Comparison of ENCODE assay signal across 9 mouse cellular contexts in genomic region chr15:98728366-98728765, GRCm38 (mm10). TPM values are rescaled to one million over a fixed set of nuclear protein-coding genes. Genes with fewer than 3 reads are reported as not detected.
DNase-seq lines count a peak whose midpoint lies in the region; ATAC-seq lines count a peak whose summit lies in the region.
"Had no signal": no experiment of that assay in that cellular context is flagged by ENCODE, and none has a peak within 500 bp of the region (broad histone marks: within the 10 kb centered on the region; RNA-seq: fewer than 3 reads in every experiment).

No protein-coding gene starts in this region.

- no peak overlapping the region for H3K27ac ChIP-seq in heart, embryonic 11.5 days (ENCODE audit: low read depth, low read length)
- 0 out of 2 replicates have a peak overlapping the region, but pooled peaks have one; percentile 76 for H3K27ac ChIP-seq in embryonic facial prominence, embryonic 10.5 days (replicated peaks)
- H3K27ac ChIP-seq in midbrain, embryonic 10.5 days (replicated peaks): no peak overlapping the region

- H3K4me2 ChIP-seq in heart, embryonic 11.5 days: peak overlapping the region; percentile 100

- no peak for ATAC-seq in heart, embryonic 11.5 days (replicated peaks; ENCODE audit: insufficient number of reproducible peaks, low FRiP score, low TSS enrichment)
- no peak for ATAC-seq in megakaryocyte progenitor cell, adult 5-6 weeks (replicated peaks; ENCODE audit: poor library complexity)

- no peak overlapping the region for H3K9ac ChIP-seq in heart, embryonic 11.5 days (ENCODE audit: low read depth, low read length)

- peak overlapping the region; percentile 57 for H3K4me3 ChIP-seq in heart, embryonic 11.5 days (ENCODE audit: low read depth, low read length)
- peak overlapping the region; percentile 65 for H3K4me3 ChIP-seq in embryonic facial prominence, embryonic 10.5 days
- peak overlapping the region; percentile 65 for H3K4me3 ChIP-seq in midbrain, embryonic 10.5 days

- H3K36me3 ChIP-seq in heart, embryonic 11.5 days (ENCODE audit: control insufficient read depth, insufficient read depth, low read length): no peaks in the 10 kb centered on the region
- no peaks in the 10 kb centered on the region for H3K36me3 ChIP-seq in embryonic facial prominence, embryonic 10.5 days (replicated peaks)
- H3K36me3 ChIP-seq in midbrain, embryonic 10.5 days: no peaks in the 10 kb centered on the region

- H3K27me3 ChIP-seq in heart, embryonic 11.5 days (ENCODE audit: control insufficient read depth, insufficient read depth, low read length): peaks cover 9% of the 10 kb centered on the region; the same call in 1 of the 2 replicates
- H3K27me3 ChIP-seq in embryonic facial prominence, embryonic 10.5 days (replicated peaks; ENCODE audit: low read depth, poor library complexity, severe bottlenecking): peaks cover 14% of the 10 kb centered on the region
- H3K27me3 ChIP-seq in midbrain, embryonic 10.5 days (ENCODE audit: low read depth, poor library complexity, severe bottlenecking): peaks cover 54% of the 10 kb centered on the region

- 30% methylated on average over 9 of the region's 9 CpGs for WGBS in heart, embryonic 11.5 days (ENCODE audit: insufficient replicate concordance)
- 37% methylated on average over 9 of the region's 9 CpGs for WGBS in embryonic facial prominence, embryonic 10.5 days
- 50% methylated on average over 9 of the region's 9 CpGs for WGBS in midbrain, embryonic 10.5 days

- no peaks in the 10 kb centered on the region for H3K9me3 ChIP-seq in heart, embryonic 11.5 days (replicated peaks; ENCODE audit: control insufficient read depth, low read length)
- H3K9me3 ChIP-seq in embryonic facial prominence, embryonic 10.5 days: no peaks in the 10 kb centered on the region
- H3K9me3 ChIP-seq in midbrain, embryonic 10.5 days (replicated peaks): no peaks in the 10 kb centered on the region

- H3K4me1 ChIP-seq in heart, embryonic 11.5 days (ENCODE audit: control insufficient read depth, insufficient read depth, low read length): peaks cover 8% of the 10 kb centered on the region
- H3K4me1 ChIP-seq in embryonic facial prominence, embryonic 10.5 days: peaks cover 64% of the 10 kb centered on the region
- H3K4me1 ChIP-seq in midbrain, embryonic 10.5 days: peaks cover 42% of the 10 kb centered on the region

- DNase-seq in heart, adult 9 months (ENCODE audit: low spot score in 2 of 2): no peak
- DNase-seq in embryonic facial prominence, embryonic 10.5 days (ENCODE audit: low spot score): no peak
- DNase-seq in kidney, adult 11 months: peak; percentile 52
- no peak for DNase-seq in midbrain, embryonic 10.5 days (ENCODE audit: low spot score)
- DNase-seq in gastrocnemius, postnatal 10 days: no peak
- no peak for DNase-seq in left cerebral cortex, adult 9 months (ENCODE audit: low spot score in 2 of 2)

RNA-seq across cellular contexts. Expression of gene Fkbp11, which starts 0.4 kb away (rescaled TPM):
- 20.4 and 21.1 TPM in 2 replicates for polyA plus RNA-seq in heart, embryonic 11.5 days (2014; fragmentation: Nextera tagmentation; extraction: Ambion mirVana)
- polyA plus RNA-seq in embryonic facial prominence, embryonic 10.5 days (2016; fragmentation: Nextera tagmentation; extraction: Ambion mirVana): 23.2 and 26.3 TPM in 2 replicates
- polyA plus RNA-seq in midbrain, embryonic 10.5 days (2016; fragmentation: Nextera tagmentation; extraction: Ambion mirVana): 15.2 and 16.4 TPM in 2 replicates
- 45.2 and 50.0 TPM in 2 replicates for total RNA-seq in megakaryocyte progenitor cell, adult 5-6 weeks (2015)
- 35.5 and 62.3 TPM in 2 replicates for total RNA-seq in megakaryocyte progenitor cell, adult 5-6 weeks (2017)
- total RNA-seq in gastrocnemius, postnatal 10 days (2021): 10 to 100 TPM in 1 of 2 experiments, 1 to 10 TPM in 1; 8.0 to 13.1 TPM

RNA-seq across cellular contexts. Expression of gene Ccdc65, which starts 20.4 kb away (rescaled TPM):
- polyA plus RNA-seq in heart, embryonic 11.5 days (2014; fragmentation: Nextera tagmentation; extraction: Ambion mirVana): 0.23 and 0.37 TPM in 2 replicates
- 0.60 and 0.80 TPM in 2 replicates for polyA plus RNA-seq in embryonic facial prominence, embryonic 10.5 days (2016; fragmentation: Nextera tagmentation; extraction: Ambion mirVana)
- polyA plus RNA-seq in midbrain, embryonic 10.5 days (2016; fragmentation: Nextera tagmentation; extraction: Ambion mirVana): 1.3 and 1.5 TPM in 2 replicates
- not detected in 2 replicates for total RNA-seq in megakaryocyte progenitor cell, adult 5-6 weeks (2015)
- not detected in 2 replicates for total RNA-seq in megakaryocyte progenitor cell, adult 5-6 weeks (2017)
- total RNA-seq in gastrocnemius, postnatal 10 days (2021): not detected
- total RNA-seq: hematopoietic stem cell, adult 5-6 weeks had no signal

RNA-seq across cellular contexts. Expression of gene Arf3, which starts 34.6 kb away (rescaled TPM):
- 22.8 and 30.7 TPM in 2 replicates for polyA plus RNA-seq in heart, embryonic 11.5 days (2014; fragmentation: Nextera tagmentation; extraction: Ambion mirVana)
- polyA plus RNA-seq in embryonic facial prominence, embryonic 10.5 days (2016; fragmentation: Nextera tagmentation; extraction: Ambion mirVana): 41.6 and 43.1 TPM in 2 replicates
- 41.2 and 43.2 TPM in 2 replicates for polyA plus RNA-seq in midbrain, embryonic 10.5 days (2016; fragmentation: Nextera tagmentation; extraction: Ambion mirVana)
- 32.3 and 35.2 TPM in 2 replicates for total RNA-seq in megakaryocyte progenitor cell, adult 5-6 weeks (2015)
- 32.2 and 36.9 TPM in 2 replicates for total RNA-seq in megakaryocyte progenitor cell, adult 5-6 weeks (2017)
- total RNA-seq in gastrocnemius, postnatal 10 days (2021): 10 to 100 TPM; 21.2 to 24.2 TPM

RNA-seq across cellular contexts. Expression of gene Wnt10b, which starts 49.6 kb away (rescaled TPM):
- polyA plus RNA-seq in heart, embryonic 11.5 days (2014; fragmentation: Nextera tagmentation; extraction: Ambion mirVana): not detected in 2 replicates
- polyA plus RNA-seq in embryonic facial prominence, embryonic 10.5 days (2016; fragmentation: Nextera tagmentation; extraction: Ambion mirVana): 0.34 and 0.40 TPM in 2 replicates
- polyA plus RNA-seq in midbrain, embryonic 10.5 days (2016; fragmentation: Nextera tagmentation; extraction: Ambion mirVana): 0.14 and 0.24 TPM in 2 replicates
- 0.22 TPM in 1 of 2 replicates, not detected in the other for total RNA-seq in megakaryocyte progenitor cell, adult 5-6 weeks (2015)
- total RNA-seq in megakaryocyte progenitor cell, adult 5-6 weeks (2017): 0.54 TPM in 1 of 2 replicates, not detected in the other
- 1 to 10 TPM; 1.3 to 1.5 TPM for total RNA-seq in gastrocnemius, postnatal 10 days (2021)

RNA-seq across cellular contexts. Expression of gene Rnd1, which starts 51.1 kb away (rescaled TPM):
- polyA plus RNA-seq in heart, embryonic 11.5 days (2014; fragmentation: Nextera tagmentation; extraction: Ambion mirVana): 1.2 and 1.6 TPM in 2 replicates
- 0.88 and 1.5 TPM in 2 replicates for polyA plus RNA-seq in embryonic facial prominence, embryonic 10.5 days (2016; fragmentation: Nextera tagmentation; extraction: Ambion mirVana)
- 7.1 and 9.8 TPM in 2 replicates for polyA plus RNA-seq in midbrain, embryonic 10.5 days (2016; fragmentation: Nextera tagmentation; extraction: Ambion mirVana)
- 1.1 and 1.7 TPM in 2 replicates for total RNA-seq in megakaryocyte progenitor cell, adult 5-6 weeks (2015)
- 3.3 and 3.5 TPM in 2 replicates for total RNA-seq in megakaryocyte progenitor cell, adult 5-6 weeks (2017)
- total RNA-seq in gastrocnemius, postnatal 10 days (2021): 1 to 10 TPM in 1 of 2 experiments, under 1 TPM in 1; 0.49 to 1.9 TPM
